Mouse (Mus musculus) MEL (cell line): ENCODE measurements around the gene Brf1. TPM values are rescaled to one million over a fixed set of nuclear protein-coding genes. Genes with fewer than 3 reads are reported as not detected.

ENCODE experiments used
- DNase-seq: peaks from one replicate; pipeline ENCODE4 v3.0.0; 2011; ENCODE audit warnings: low read depth, low spot score
- H3K27ac ChIP-seq: 2 replicates; pipeline ENCODE4 v1.5.1; 2012; ENCODE audit warnings: low read depth, mild to moderate bottlenecking, control low read depth, low read length, moderate library complexity; ENCODE audit not compliant: control insufficient read depth
- H3K27me3 ChIP-seq, 2 experiments: fragments of 150-350 bp in 1 of 2; sonication (generic) in 1 of 2; 2 replicates each; pipeline ENCODE4 v1.6.1; 2012; ENCODE audit warnings: low read length in 2 of 2, mild to moderate bottlenecking in 2 of 2, improper control_type of control experiment in 1 of 2, moderate library complexity in 1 of 2; ENCODE audit not compliant: insufficient read depth in 2 of 2, control insufficient read depth in 1 of 2
- H3K36me3 ChIP-seq, 2 experiments: 2 replicates each; pipeline ENCODE4 v1.6.1; 2012 to 2014; ENCODE audit warnings: low read length in 2 of 2, improper control_type of control experiment in 1 of 2, inconsistent platforms in 1 of 2, mild to moderate bottlenecking in 1 of 2; ENCODE audit not compliant: insufficient read depth in 2 of 2, control insufficient read depth in 1 of 2
- H3K4me1 ChIP-seq, 2 experiments: fragments of 150-350 bp in 1 of 2; sonication (generic) in 1 of 2; 2 replicates each; pipeline ENCODE4 v1.6.1; 2012; ENCODE audit warnings: low read length in 2 of 2, improper control_type of control experiment in 1 of 2, mild to moderate bottlenecking in 1 of 2; ENCODE audit not compliant: insufficient read depth in 2 of 2, control insufficient read depth in 1 of 2
- H3K4me3 ChIP-seq, 2 experiments: fragments of 150-350 bp in 1 of 2; sonication (generic) in 1 of 2; 2 replicates each; pipeline ENCODE4 v1.5.1; 2012; ENCODE audit warnings: low read depth in 2 of 2, low read length in 2 of 2, mild to moderate bottlenecking in 2 of 2, moderate library complexity in 2 of 2, control low read depth in 1 of 2, improper control_type of control experiment in 1 of 2; ENCODE audit not compliant: control insufficient read depth in 1 of 2, insufficient read depth in 1 of 2
- H3K79me2 ChIP-seq: 2 replicates; pipeline ENCODE4 v1.6.1; 2012; ENCODE audit warnings: mild to moderate bottlenecking, low read length, moderate library complexity; ENCODE audit not compliant: control insufficient read depth, poor library complexity, insufficient read depth
- H3K9ac ChIP-seq: 2 replicates; pipeline ENCODE4 v1.6.1; 2012; ENCODE audit warnings: low read depth, mild to moderate bottlenecking, control low read depth, low read length, moderate library complexity; ENCODE audit not compliant: control insufficient read depth, poor library complexity, severe bottlenecking
- H3K9me3 ChIP-seq: fragments of 150-350 bp; sonication (generic); replicated peaks from 2 replicates; pipeline ENCODE4 v1.6.1; 2012; ENCODE audit warnings: mild to moderate bottlenecking, low read length, improper control_type of control experiment, moderate library complexity; ENCODE audit not compliant: insufficient read depth
- CHD1 ChIP-seq: IDR thresholded peaks from 2 replicates; pipeline ENCODE4 v1.6.1; 2012; ENCODE audit warnings: low read depth, mild to moderate bottlenecking, inconsistent platforms, low read length, improper control_type of control experiment
- E2F4 ChIP-seq: IDR thresholded peaks from 2 replicates; pipeline ENCODE4 v1.6.1; 2011; ENCODE audit warnings: low read depth, low read length, improper control_type of control experiment, borderline replicate concordance
- ELF1 ChIP-seq: IDR thresholded peaks from 2 replicates; pipeline ENCODE4 v1.6.1; 2014; ENCODE audit warnings: low read depth, mild to moderate bottlenecking, inconsistent platforms, low read length, improper control_type of control experiment, moderate library complexity
- EP300 ChIP-seq, 2 experiments: IDR thresholded peaks; 2 replicates each; pipeline ENCODE4 v1.6.1; 2011; ENCODE audit warnings: improper control_type of control experiment in 2 of 2, low read length in 2 of 2, low read depth in 1 of 2, mild to moderate bottlenecking in 1 of 2
- ETS1 ChIP-seq: IDR thresholded peaks from 2 replicates; pipeline ENCODE4 v1.6.1; 2012; ENCODE audit warnings: low read depth, mild to moderate bottlenecking, inconsistent platforms, low read length, improper control_type of control experiment, moderate library complexity
- GATA1 ChIP-seq: IDR thresholded peaks from 2 replicates; pipeline ENCODE4 v1.6.1; 2011; ENCODE audit warnings: low read depth, low read length, improper control_type of control experiment
- HCFC1 ChIP-seq: IDR thresholded peaks from 2 replicates; pipeline ENCODE4 v1.6.1; 2012; ENCODE audit warnings: low read depth, mild to moderate bottlenecking, inconsistent platforms, low read length, improper control_type of control experiment, moderate library complexity
- JUND ChIP-seq: IDR thresholded peaks from 2 replicates; pipeline ENCODE4 v1.6.1; 2011; ENCODE audit warnings: low read depth, mild to moderate bottlenecking, improper control_type of control experiment, low read length
- KAT2A ChIP-seq: conservative IDR thresholded peaks from 2 replicates; pipeline ENCODE4 v1.6.1; 2012; ENCODE audit warnings: low read depth, low read length, improper control_type of control experiment, inconsistent platforms
- MAX ChIP-seq: IDR thresholded peaks from 2 replicates; pipeline ENCODE4 v1.6.1; 2011; ENCODE audit warnings: low read length, improper control_type of control experiment
- MEF2A ChIP-seq: IDR thresholded peaks from 2 replicates; pipeline ENCODE4 v1.6.1; 2014; ENCODE audit warnings: low read depth, mild to moderate bottlenecking, inconsistent platforms, low read length, improper control_type of control experiment; ENCODE audit not compliant: poor library complexity, insufficient replicate concordance, severe bottlenecking; ENCODE audit errors: extremely low read depth
- MXI1 ChIP-seq: IDR thresholded peaks from 2 replicates; pipeline ENCODE4 v1.6.1; 2011; ENCODE audit warnings: mild to moderate bottlenecking, low read depth, low read length, improper control_type of control experiment
- MYB ChIP-seq: IDR thresholded peaks from 2 replicates; pipeline ENCODE4 v1.6.1; 2011; ENCODE audit warnings: mild to moderate bottlenecking, low read depth, low read length, improper control_type of control experiment
- NELFE ChIP-seq: IDR thresholded peaks from 2 replicates; pipeline ENCODE4 v1.6.1; 2011; ENCODE audit warnings: low read depth, low read length, improper control_type of control experiment
- NRF1 ChIP-seq: IDR thresholded peaks from 2 replicates; pipeline ENCODE4 v1.6.1; 2014; ENCODE audit warnings: low read depth, mild to moderate bottlenecking, inconsistent platforms, low read length, improper control_type of control experiment, moderate library complexity; ENCODE audit not compliant: poor library complexity, insufficient read depth, severe bottlenecking
- POLR2A ChIP-seq, 2 experiments: IDR thresholded peaks; 2 replicates each; pipeline ENCODE4 v1.6.1; 2011 to 2012; ENCODE audit warnings: low read length in 2 of 2, mild to moderate bottlenecking in 2 of 2, control low read depth in 1 of 2, improper control_type of control experiment in 1 of 2, low read depth in 1 of 2, moderate library complexity in 1 of 2; ENCODE audit not compliant: control insufficient read depth in 1 of 2, insufficient read depth in 1 of 2, poor library complexity in 1 of 2
- POLR2AphosphoS2 ChIP-seq: IDR thresholded peaks from 2 replicates; pipeline ENCODE4 v1.6.1; 2011; ENCODE audit warnings: low read length, improper control_type of control experiment
- POLR2AphosphoS5 ChIP-seq: IDR thresholded peaks from 2 replicates; pipeline ENCODE4 v1.6.1; 2012; ENCODE audit warnings: low read depth, borderline replicate concordance, mild to moderate bottlenecking, inconsistent platforms, low read length, moderate library complexity, mixed read lengths
- RCOR1 ChIP-seq: IDR thresholded peaks from 2 replicates; pipeline ENCODE4 v1.6.1; 2012; ENCODE audit warnings: low read depth, mild to moderate bottlenecking, inconsistent platforms, low read length, improper control_type of control experiment
- SIN3A ChIP-seq: IDR thresholded peaks from 2 replicates; pipeline ENCODE4 v1.6.1; 2012; ENCODE audit warnings: low read length, improper control_type of control experiment, inconsistent platforms
- TAL1 ChIP-seq: IDR thresholded peaks from 2 replicates; pipeline ENCODE4 v1.6.1; 2012; ENCODE audit warnings: mild to moderate bottlenecking, inconsistent platforms, low read length, moderate library complexity, mixed read lengths
- TBP ChIP-seq: IDR thresholded peaks from 2 replicates; pipeline ENCODE4 v1.8.0; 2011; ENCODE audit warnings: low read depth, low read length, improper control_type of control experiment
- TCF12 ChIP-seq: IDR thresholded peaks from 2 replicates; pipeline ENCODE4 v1.6.1; 2014; ENCODE audit warnings: low read depth, mild to moderate bottlenecking, inconsistent platforms, low read length, improper control_type of control experiment, moderate library complexity
- UBTF ChIP-seq: IDR thresholded peaks from 2 replicates; pipeline ENCODE4 v1.6.1; 2012; ENCODE audit warnings: low read depth, mild to moderate bottlenecking, inconsistent platforms, low read length, improper control_type of control experiment, moderate library complexity, borderline replicate concordance; ENCODE audit not compliant: insufficient read depth
- USF1 ChIP-seq: IDR thresholded peaks from 2 replicates; pipeline ENCODE4 v1.6.1; 2014; ENCODE audit warnings: low read depth, mild to moderate bottlenecking, inconsistent platforms, low read length, improper control_type of control experiment, moderate library complexity
- ZKSCAN1 ChIP-seq: IDR thresholded peaks from 2 replicates; pipeline ENCODE4 v1.6.1; 2012; ENCODE audit warnings: low read depth, mild to moderate bottlenecking, inconsistent platforms, low read length, improper control_type of control experiment, moderate library complexity
- ZMIZ1 ChIP-seq: IDR thresholded peaks from 2 replicates; pipeline ENCODE4 v1.6.1; 2012; ENCODE audit warnings: low read depth, mild to moderate bottlenecking, inconsistent platforms, low read length, improper control_type of control experiment, moderate library complexity
- ZNF384 ChIP-seq: IDR thresholded peaks from 2 replicates; pipeline ENCODE4 v1.6.1; 2012; ENCODE audit warnings: low read depth, mild to moderate bottlenecking, inconsistent platforms, low read length, improper control_type of control experiment
- polyA plus RNA-seq, 2 experiments: library from polyadenylated mRNA; stranded (reverse) in 1 of 2; unstranded in 1 of 2; fragments of >175 nt in 1 of 2; fragments of >200 nt in 1 of 2; gene quantifications; 2 replicates each; pipeline versions ENCODE4 v1.2.1 to v1.2.4; 2012; ENCODE audit warnings: low replicate concordance in 2 of 2, low read depth in 1 of 2; ENCODE audit not compliant: insufficient read length in 2 of 2, insufficient read depth in 1 of 2, missing spikeins in 1 of 2
- total RNA-seq: library from RNA; depleted of rRNA; stranded (reverse); fragments of 300-350 nt; gene quantifications from 2 replicates; pipeline ENCODE4 v1.2.3, GENCODE M21; 2012

Brf1 gene
- total and polyA plus RNA-seq, 3 experiments, result 105 to 159 TPM; not detected in 1

DNA sequence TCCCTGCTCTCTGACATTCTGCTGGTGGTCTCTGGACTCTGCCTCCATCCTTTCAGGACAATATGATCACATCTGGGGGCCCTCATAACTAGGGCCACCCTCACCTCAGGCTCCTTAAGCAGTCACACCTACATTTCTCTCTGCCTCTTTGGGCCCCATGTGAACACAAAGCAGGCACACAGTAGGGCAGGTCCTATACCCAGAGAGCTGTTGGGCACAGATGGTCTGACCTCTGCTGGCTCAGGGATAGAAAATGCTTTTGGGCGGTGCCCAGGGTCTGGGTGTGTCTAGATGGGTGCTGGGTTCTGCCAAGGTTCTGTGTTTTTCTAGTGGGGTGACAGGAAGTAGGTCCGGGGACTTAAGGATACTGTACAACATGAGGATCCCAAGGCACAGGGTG, 56.8 kb downstream of the Brf1 start:
- no peaks in the 10 kb centered on the region for H3K27me3 ChIP-seq
- TF ChIP-seq TAL1 (no peak), CHD1 (no peak), KAT2A (no peak), ZKSCAN1 (peak; percentile 98)
- TF ChIP-seq, all 39 proteins: peak for 1
- no peak for DNase-seq
- Histone ChIP-seq H3K9me3 (no peaks in the 10 kb centered on the region), H3K4me1 (peaks cover 9 to 14% of the 10 kb centered on the region in 2 experiments), H3K36me3 (peaks cover 0 to 6% of the 10 kb centered on the region in 2 experiments; a peak in 2 of 4 replicates), H3K4me3 (no peak overlapping the region), H3K27ac (no peak overlapping the region), H3K9ac (no peak overlapping the region), H3K79me2 (peaks cover 3% of the 10 kb centered on the region; the same call in 1 of the 2 replicates)

- no peaks in the 10 kb centered on the region for H3K27me3 ChIP-seq
- H3K4me3 ChIP-seq, result peak within 1 kb of the TSS; percentile 74 to 88
- peaks cover 3% of the 10 kb centered on the region; the same call in 1 of the 2 replicates for H3K79me2 ChIP-seq
- H3K4me1 ChIP-seq, result peaks cover 9 to 14% of the 10 kb centered on the region in 2 experiments
- no peaks in the 10 kb centered on the region for H3K9me3 ChIP-seq
- DNase-seq, result peak; percentile 96
- peaks cover 0 to 6% of the 10 kb centered on the region in 2 experiments; a peak in 2 of 4 replicates for H3K36me3 ChIP-seq
- H3K27ac ChIP-seq, result peak within 1 kb of the TSS; percentile 55
- peak within 1 kb of the TSS; percentile 82 for H3K9ac ChIP-seq
- TF ChIP-seq MEF2A, result no peak
- peak; percentile 70 for TF ChIP-seq TBP
- TF ChIP-seq POLR2A (IDR thresholded peaks at IDR 0.05; ENCODE audit: control insufficient read depth in 1 of 2, insufficient read depth in 1 of 2, low read depth in 1 of 2, low read length in 2 of 2, poor library complexity in 1 of 2), result peak in 1 of 2 experiments; percentile 89; a peak in 2 of 4 replicates
- TF ChIP-seq SIN3A, result peak; percentile 42
- 0 out of 2 replicates have a peak, but pooled peaks have one; percentile 26 for TF ChIP-seq ETS1
- peak; percentile 76 for TF ChIP-seq MAX
- peak; percentile 48; the same call in 1 of the 2 replicates for TF ChIP-seq ZKSCAN1
- TF ChIP-seq TCF12, result peak; percentile 74
- no peak; the same call in 1 of the 2 replicates for TF ChIP-seq RCOR1
- peak; percentile 75 for TF ChIP-seq MXI1
- TF ChIP-seq ZNF384, result no peak
- peak; percentile 88 for TF ChIP-seq ZMIZ1
- TF ChIP-seq USF1, result no peak
- TF ChIP-seq HCFC1, result peak; percentile 64
- no peak for TF ChIP-seq UBTF
- no peak for TF ChIP-seq GATA1
- TF ChIP-seq EP300 (IDR thresholded peaks at IDR 0.05; ENCODE audit: low read depth in 1 of 2, low read length in 2 of 2), result peak; percentile 35; a peak in 2 of 4 replicates
- TF ChIP-seq ELF1, result peak; percentile 2; the same call in 1 of the 2 replicates
- TF ChIP-seq E2F4, result peak; percentile 72; the same call in 1 of the 2 replicates
- peak; percentile 79; the same call in 1 of the 2 replicates for TF ChIP-seq POLR2AphosphoS2
- no peak for TF ChIP-seq TAL1
- TF ChIP-seq NRF1, result peak; percentile 67
- TF ChIP-seq NELFE, result peak; percentile 89
- TF ChIP-seq KAT2A, result 0 out of 2 replicates have a peak, but pooled peaks have one; percentile 22
- no peak for TF ChIP-seq MYB
- TF ChIP-seq POLR2AphosphoS5, result no peak
- TF ChIP-seq JUND, result no peak
These were observed 58.5 kb downstream of the Brf1 start, which contains the start of gene Nudt14 for GRCm38 (mm10) chr12:112941776-112942713. Nudt14 (minus strand) TSS chr12:112942124.
